Mouse (Mus musculus) heart, embryonic 11.5 days (tissue): ENCODE measurements at regions not wholly inside any gene's neighbourhood (a gene's known extent, or its start where the extent isn't known, plus 50 kb on each side); places are given as distances from the start of the nearest gene placed in this dataset.

Experiments used
- ATAC-seq: fragments of 200-750 bp; cut with Nextera tagmentation; replicated peaks from 2 replicates; pipeline ENCODE4 v1.8.0; 2017; ENCODE audit warnings: moderate library complexity; ENCODE audit not compliant: insufficient number of reproducible peaks, low FRiP score, low TSS enrichment
- H3K27ac ChIP-seq: fragments of 300-500 bp; sonication (generic); 2 replicates; pipeline ENCODE4 v1.5.1; 2014; ENCODE audit warnings: mild to moderate bottlenecking, low read depth, low read length
- H3K27me3 ChIP-seq: fragments of 300-500 bp; sonication (generic); 2 replicates; pipeline ENCODE4 v1.6.1; 2014; ENCODE audit warnings: mild to moderate bottlenecking, low read length, mixed read lengths; ENCODE audit not compliant: control insufficient read depth, insufficient read depth
- H3K36me3 ChIP-seq: fragments of 300-500 bp; sonication (generic); 2 replicates; pipeline ENCODE4 v1.6.1; 2014; ENCODE audit warnings: mild to moderate bottlenecking, low read length, moderate library complexity, mixed read lengths; ENCODE audit not compliant: control insufficient read depth, insufficient read depth
- H3K4me1 ChIP-seq: fragments of 300-500 bp; sonication (generic); 2 replicates; pipeline ENCODE4 v1.6.1; 2014; ENCODE audit warnings: low read length; ENCODE audit not compliant: control insufficient read depth, insufficient read depth
- H3K4me2 ChIP-seq: fragments of 300-500 bp; sonication (generic); 2 replicates; pipeline ENCODE4 v1.6.1; 2014; ENCODE audit warnings: mild to moderate bottlenecking, moderate library complexity
- H3K4me3 ChIP-seq: fragments of 300-500 bp; sonication (generic); 2 replicates; pipeline ENCODE4 v1.5.1; 2014; ENCODE audit warnings: low read depth, low read length
- H3K9ac ChIP-seq: fragments of 300-500 bp; sonication (generic); 2 replicates; pipeline ENCODE4 v1.6.1; 2014; ENCODE audit warnings: mild to moderate bottlenecking, low read depth, low read length, moderate library complexity
- H3K9me3 ChIP-seq: fragments of 300-500 bp; sonication (generic); replicated peaks from 2 replicates; pipeline ENCODE4 v1.6.1; 2016; ENCODE audit warnings: low read length; ENCODE audit not compliant: control insufficient read depth
- WGBS: fragments of 180-500 bp; shearing (Covaris S2); extraction: QIAGEN DNeasy Blood & Tissue Kit; methylation state at CpG from one replicate; pipeline ENCODE4 v1.1.7; 2014; ENCODE audit not compliant: insufficient replicate concordance; 5-methylcytosine and 5-hydroxymethylcytosine counted together

DNA sequence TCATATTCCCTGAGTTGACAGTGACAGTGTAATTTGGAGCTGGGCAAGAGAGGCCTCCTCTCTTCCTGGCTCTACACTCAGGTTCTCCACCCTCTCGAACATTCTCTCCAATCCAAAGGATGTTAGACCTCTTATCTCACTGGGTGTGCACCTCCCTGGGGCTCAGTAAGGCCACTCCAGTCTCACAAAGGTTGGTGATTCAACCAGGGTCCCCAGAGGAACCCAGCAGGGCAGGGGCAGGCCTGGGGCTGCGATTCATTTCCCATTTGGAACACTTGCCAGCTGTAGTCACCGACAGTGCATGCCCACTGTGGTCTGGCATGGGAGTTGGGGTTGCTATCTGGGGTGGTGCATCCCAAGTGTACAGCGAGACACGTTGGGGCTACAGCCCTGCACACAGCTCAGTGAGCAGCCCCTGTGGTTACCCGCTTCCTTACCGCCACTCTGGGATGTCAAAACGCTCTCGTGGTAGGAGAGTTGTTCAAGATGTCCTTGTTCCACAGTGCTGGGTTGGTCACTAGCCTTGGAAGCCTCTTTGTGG is 94.7 kb upstream of the 1600014C23Rik start:
- Histone ChIP-seq H3K9ac (no peak overlapping the region), H3K27me3 (no peaks in the 10 kb centered on the region), H3K4me3 (no peak overlapping the region), H3K36me3 (no peaks in the 10 kb centered on the region), H3K4me2 (no peak overlapping the region), H3K27ac (no peak overlapping the region), H3K9me3 (peaks cover 5% of the 10 kb centered on the region; the same call in 1 of the 2 replicates), H3K4me1 (no peaks in the 10 kb centered on the region)
- no peak for ATAC-seq
- 77% methylated on average over 9 of the region's 9 CpGs for WGBS

DNA sequence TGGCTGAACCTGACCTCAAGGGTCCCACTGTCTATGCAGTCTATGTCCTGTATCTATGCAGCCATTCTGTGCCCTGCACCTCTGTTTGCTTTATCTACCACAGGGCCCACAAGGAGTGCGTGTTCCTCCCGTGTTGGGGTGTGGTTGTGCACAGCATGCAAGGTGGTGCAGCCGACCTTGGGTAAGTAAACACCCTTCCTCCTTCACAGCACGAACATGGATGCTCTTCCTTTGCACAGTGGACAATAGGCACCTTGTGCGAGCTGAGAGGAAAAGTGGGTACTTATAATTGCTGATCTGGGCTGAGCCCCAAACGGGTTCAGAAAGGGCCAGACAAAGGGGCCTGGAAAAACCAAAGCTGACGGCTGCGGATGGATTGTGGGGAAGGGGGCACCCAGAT is 91.3 kb upstream of the 1600014C23Rik start:
- no peak overlapping the region for H3K9ac ChIP-seq
- WGBS = 63% methylated on average over 8 of the region's 8 CpGs
- no peak for ATAC-seq

GRCm38 (mm10) chr17:45823501-45823900 is 89.9 kb upstream of the 1600014C23Rik start:
- H3K27ac ChIP-seq = no peak overlapping the region
- H3K4me3 ChIP-seq = no peak overlapping the region
- no peaks in the 10 kb centered on the region for H3K4me1 ChIP-seq
- no peak for ATAC-seq
- H3K36me3 ChIP-seq = no peaks in the 10 kb centered on the region
- H3K27me3 ChIP-seq = peaks cover 3% of the 10 kb centered on the region
- no peaks in the 10 kb centered on the region for H3K9me3 ChIP-seq
- WGBS = 73% methylated on average over 5 of the region's 5 CpGs
- H3K4me2 ChIP-seq = no peak overlapping the region
- H3K9ac ChIP-seq = no peak overlapping the region

More for the DNA sequence above, 91.3 kb upstream of the 1600014C23Rik start:
- Histone ChIP-seq H3K4me3 (no peak overlapping the region), H3K4me2 (no peak overlapping the region), H3K27me3 (no peaks in the 10 kb centered on the region; the same call in 1 of the 2 replicates), H3K9me3 (no peaks in the 10 kb centered on the region; the same call in 1 of the 2 replicates), H3K36me3 (no peaks in the 10 kb centered on the region), H3K4me1 (no peaks in the 10 kb centered on the region), H3K27ac (no peak overlapping the region)

- no peaks in the 10 kb centered on the region for H3K36me3 ChIP-seq
- no peak overlapping the region for H3K27ac ChIP-seq
- no peaks in the 10 kb centered on the region for H3K9me3 ChIP-seq
- no peak overlapping the region for H3K4me3 ChIP-seq
- H3K27me3 ChIP-seq = peaks cover 6% of the 10 kb centered on the region
- WGBS = 78% methylated on average over 17 of the region's 17 CpGs
- H3K4me1 ChIP-seq = no peaks in the 10 kb centered on the region
- H3K4me2 ChIP-seq = no peak overlapping the region
- H3K9ac ChIP-seq = no peak overlapping the region
- ATAC-seq = no peak
Observed at GRCm38 (mm10) chr17:45822427-45822826, 88.8 kb upstream of the 1600014C23Rik start.

DNA sequence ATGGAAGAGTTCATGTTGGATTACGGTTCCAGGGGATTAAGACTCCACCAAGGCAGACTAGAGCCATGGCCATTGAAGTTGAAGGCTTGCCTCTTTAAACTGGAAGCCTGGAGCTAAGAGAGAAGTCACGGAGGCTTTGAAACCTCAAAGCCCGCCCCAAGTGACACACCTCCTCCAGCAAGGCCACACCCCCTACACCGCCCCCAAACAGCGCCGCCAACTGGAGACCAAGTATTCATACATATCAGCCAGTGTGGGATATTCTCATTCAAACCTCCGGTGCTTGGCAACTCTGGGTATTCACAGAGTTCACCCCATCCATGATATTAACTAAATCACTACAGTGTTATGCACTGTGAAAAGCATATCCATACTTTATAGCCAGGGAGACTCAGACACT is 87.7 kb upstream of the 1600014C23Rik start:
- no peaks in the 10 kb centered on the region for H3K36me3 ChIP-seq
- ATAC-seq = no peak
- peaks cover 11% of the 10 kb centered on the region for H3K27me3 ChIP-seq
- WGBS = 82% methylated on average over 7 of the region's 7 CpGs
- no peak overlapping the region for H3K9ac ChIP-seq
- no peak overlapping the region for H3K4me2 ChIP-seq
- no peak overlapping the region for H3K4me3 ChIP-seq
- H3K4me1 ChIP-seq = no peaks in the 10 kb centered on the region
- no peak overlapping the region for H3K27ac ChIP-seq
- H3K9me3 ChIP-seq = no peaks in the 10 kb centered on the region

GRCm38 (mm10) chr17:45819143-45819542 is 85.5 kb upstream of the 1600014C23Rik start:
- Histone ChIP-seq H3K9ac (no peak overlapping the region), H3K36me3 (no peaks in the 10 kb centered on the region), H3K4me1 (peaks cover 18% of the 10 kb centered on the region), H3K27me3 (peaks cover 16% of the 10 kb centered on the region), H3K4me2 (no peak overlapping the region), H3K4me3 (no peak overlapping the region), H3K27ac (no peak overlapping the region), H3K9me3 (no peaks in the 10 kb centered on the region)
- ATAC-seq = no peak
- 80% methylated on average over 8 of the region's 8 CpGs for WGBS

DNA sequence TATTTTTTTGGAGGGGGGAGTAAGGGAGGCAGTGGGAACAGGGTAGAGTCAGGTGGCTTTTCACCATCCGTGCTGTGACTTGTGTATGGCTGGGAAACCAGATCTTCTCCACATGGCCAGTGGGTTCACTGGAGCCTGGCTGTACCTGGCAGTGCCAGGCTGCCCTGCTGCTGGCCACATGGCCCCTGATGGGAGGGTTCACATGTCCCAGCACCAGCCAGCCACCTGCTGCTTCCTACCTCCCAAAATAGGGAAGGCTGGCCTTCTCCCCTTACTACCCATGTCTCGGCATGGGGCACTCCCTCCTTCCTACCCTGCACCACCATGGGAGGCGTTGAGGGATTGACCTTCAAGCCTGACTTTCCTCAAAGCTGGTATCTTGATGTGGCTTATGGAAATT is 82.9 kb upstream of the 1600014C23Rik start:
- Histone ChIP-seq H3K4me1 (peaks cover 26% of the 10 kb centered on the region), H3K36me3 (no peaks in the 10 kb centered on the region), H3K4me2 (no peak overlapping the region), H3K9ac (no peak overlapping the region), H3K4me3 (no peak overlapping the region), H3K27me3 (peaks cover 20% of the 10 kb centered on the region), H3K27ac (no peak overlapping the region), H3K9me3 (no peaks in the 10 kb centered on the region)
- ATAC-seq = no peak
- WGBS = 65% methylated on average over 3 of the region's 3 CpGs

GRCm38 (mm10) chr17:45815833-45816232 is 82.2 kb upstream of the 1600014C23Rik start:
- no peak overlapping the region; the same call in 1 of the 2 replicates for H3K9ac ChIP-seq
- H3K27ac ChIP-seq = no peak overlapping the region; the same call in 1 of the 2 replicates
- WGBS = 22% methylated on average over 2 of the region's 2 CpGs
- H3K4me1 ChIP-seq = peaks cover 28% of the 10 kb centered on the region
- peaks cover 23% of the 10 kb centered on the region for H3K27me3 ChIP-seq
- H3K4me2 ChIP-seq = no peak overlapping the region
- H3K9me3 ChIP-seq = no peaks in the 10 kb centered on the region
- no peak overlapping the region for H3K4me3 ChIP-seq
- ATAC-seq = no peak; the same call in 1 of the 2 replicates
- no peaks in the 10 kb centered on the region for H3K36me3 ChIP-seq

DNA sequence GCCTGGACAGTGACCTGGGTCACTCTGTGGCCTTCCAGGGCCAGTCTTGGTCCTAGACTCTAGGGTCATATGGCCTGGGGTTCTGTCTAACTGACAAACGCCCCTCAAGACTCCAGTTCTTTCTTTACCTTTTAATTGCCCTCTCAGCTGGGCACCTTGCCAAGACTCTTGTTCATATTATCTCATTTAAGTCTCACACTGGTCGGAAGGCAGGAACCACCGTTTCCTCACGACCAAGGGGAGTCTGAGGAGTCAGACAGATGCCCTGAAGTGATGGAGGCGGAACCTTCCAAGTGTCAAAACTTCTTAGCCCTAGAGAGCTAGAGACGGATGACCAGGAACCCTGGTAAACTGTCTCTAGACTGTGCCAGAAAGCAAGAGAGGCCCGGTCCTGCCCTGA is 81.7 kb upstream of the 1600014C23Rik start:
- H3K36me3 ChIP-seq = no peaks in the 10 kb centered on the region
- ATAC-seq = no peak
- no peak overlapping the region; the same call in 1 of the 2 replicates for H3K27ac ChIP-seq
- H3K4me1 ChIP-seq = peaks cover 28% of the 10 kb centered on the region
- no peak overlapping the region; the same call in 1 of the 2 replicates for H3K9ac ChIP-seq
- H3K9me3 ChIP-seq = no peaks in the 10 kb centered on the region
- WGBS = 36% methylated on average over 7 of the region's 7 CpGs
- H3K27me3 ChIP-seq = peaks cover 23% of the 10 kb centered on the region
- H3K4me2 ChIP-seq = no peak overlapping the region
- no peak overlapping the region for H3K4me3 ChIP-seq
